Mouse (Mus musculus) midbrain, embryonic 15.5 days (tissue): ENCODE measurements around the gene Coro2a. TPM values are rescaled to one million over a fixed set of nuclear protein-coding genes. Genes with fewer than 3 reads are reported as not detected.

Experiments
- ATAC-seq: fragments of 200-750 bp; cut with Nextera tagmentation; replicated peaks from 2 replicates; pipeline ENCODE4 v1.8.0; 2017; ENCODE audit warnings: moderate TSS enrichment
- H3K27ac ChIP-seq: fragments of 300-500 bp; sonication (generic); 2 replicates; pipeline ENCODE4 v1.5.1; 2015; ENCODE audit warnings: mild to moderate bottlenecking, inconsistent platforms
- H3K27me3 ChIP-seq: fragments of 300-500 bp; sonication (generic); replicated peaks from 2 replicates; pipeline ENCODE4 v1.6.1; 2015; ENCODE audit warnings: inconsistent platforms
- H3K36me3 ChIP-seq: fragments of 300-500 bp; sonication (generic); replicated peaks from 2 replicates; pipeline ENCODE4 v1.6.1; 2015; ENCODE audit warnings: inconsistent platforms
- H3K4me1 ChIP-seq: fragments of 300-500 bp; sonication (generic); 2 replicates; pipeline ENCODE4 v1.6.1; 2015; ENCODE audit warnings: inconsistent platforms
- H3K4me2 ChIP-seq: fragments of 300-500 bp; sonication (generic); 2 replicates; pipeline ENCODE4 v1.6.1; 2015; ENCODE audit warnings: inconsistent platforms, mild to moderate bottlenecking, moderate library complexity
- H3K4me3 ChIP-seq: fragments of 300-500 bp; sonication (generic); 2 replicates; pipeline ENCODE4 v1.5.1; 2015; ENCODE audit warnings: mild to moderate bottlenecking, inconsistent platforms
- H3K9ac ChIP-seq: fragments of 300-500 bp; sonication (generic); 2 replicates; pipeline ENCODE4 v1.6.1; 2015; ENCODE audit warnings: mild to moderate bottlenecking, inconsistent platforms
- H3K9me3 ChIP-seq: fragments of 300-500 bp; sonication (generic); 2 replicates; pipeline ENCODE4 v1.6.1; 2016; ENCODE audit warnings: inconsistent platforms
- WGBS: fragments of 180-500 bp; shearing (Covaris S2); methylation state at CpG from one replicate; pipeline ENCODE4 v1.1.7; 2015; ENCODE audit warnings: mixed read lengths; 5-methylcytosine and 5-hydroxymethylcytosine counted together
- polyA plus RNA-seq: library from polyadenylated mRNA; unstranded; fragments of >200 nt; fragmentation: Nextera tagmentation; extraction: Ambion mirVana; gene quantifications from 2 replicates; pipeline ENCODE4 v1.2.1, GENCODE M21; 2015

Coro2a gene
- polyA plus RNA-seq, 1 experiment from 2014 or later = 6.8 TPM

DNA sequence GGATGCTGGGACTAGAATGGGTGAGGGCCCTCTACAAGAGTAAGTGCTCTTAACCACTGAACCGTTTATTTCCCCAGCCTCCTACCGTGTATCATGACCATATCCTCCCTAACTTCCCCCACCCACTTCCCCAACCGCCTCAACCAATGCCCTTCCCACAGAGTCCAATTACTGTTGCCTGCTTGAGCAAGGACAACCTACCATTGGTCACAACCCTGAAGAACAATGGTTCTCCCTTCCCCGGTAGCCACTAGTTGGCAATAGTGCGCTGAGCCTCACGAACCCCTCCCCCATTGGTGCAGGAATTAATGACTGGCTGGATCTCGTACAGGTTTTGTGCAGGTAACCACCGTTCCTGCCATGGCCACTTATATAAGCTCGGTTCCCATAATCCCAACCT lies 28.4 kb upstream of the Coro2a start:
- WGBS = 62% methylated on average over 9 of the region's 9 CpGs
- Histone ChIP-seq H3K9ac (no peak overlapping the region), H3K9me3 (no peaks in the 10 kb centered on the region), H3K27ac (no peak overlapping the region), H3K27me3 (no peaks in the 10 kb centered on the region), H3K4me1 (no peaks in the 10 kb centered on the region), H3K4me3 (no peak overlapping the region), H3K4me2 (no peak overlapping the region), H3K36me3 (no peaks in the 10 kb centered on the region)
- no peak for ATAC-seq

DNA sequence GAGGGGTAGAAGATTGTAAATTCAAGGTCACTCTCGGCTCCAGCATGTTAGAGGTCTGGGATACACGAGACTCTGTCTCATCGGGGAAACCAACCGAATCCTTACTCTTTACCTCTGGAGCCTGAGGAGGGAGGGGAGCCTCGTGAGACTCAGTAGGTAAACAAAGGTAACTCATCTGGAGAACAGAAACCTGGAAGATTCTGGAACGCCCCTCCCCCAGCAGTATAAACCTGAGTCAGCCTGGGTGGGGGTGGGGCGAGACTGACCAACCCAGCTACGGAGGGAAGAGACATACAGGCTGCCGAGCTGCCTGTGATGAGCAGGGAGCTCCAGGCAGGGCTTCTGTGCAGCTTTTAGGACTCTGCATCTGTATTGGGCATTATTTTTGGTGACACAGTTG lies 26.9 kb upstream of the Coro2a start:
- Histone ChIP-seq H3K36me3 (no peaks in the 10 kb centered on the region), H3K9ac (no peak overlapping the region), H3K9me3 (no peaks in the 10 kb centered on the region), H3K4me2 (no peak overlapping the region), H3K4me1 (no peaks in the 10 kb centered on the region), H3K4me3 (no peak overlapping the region), H3K27ac (no peak overlapping the region), H3K27me3 (no peaks in the 10 kb centered on the region)
- WGBS = 47% methylated on average over 9 of the region's 9 CpGs
- ATAC-seq = no peak

DNA sequence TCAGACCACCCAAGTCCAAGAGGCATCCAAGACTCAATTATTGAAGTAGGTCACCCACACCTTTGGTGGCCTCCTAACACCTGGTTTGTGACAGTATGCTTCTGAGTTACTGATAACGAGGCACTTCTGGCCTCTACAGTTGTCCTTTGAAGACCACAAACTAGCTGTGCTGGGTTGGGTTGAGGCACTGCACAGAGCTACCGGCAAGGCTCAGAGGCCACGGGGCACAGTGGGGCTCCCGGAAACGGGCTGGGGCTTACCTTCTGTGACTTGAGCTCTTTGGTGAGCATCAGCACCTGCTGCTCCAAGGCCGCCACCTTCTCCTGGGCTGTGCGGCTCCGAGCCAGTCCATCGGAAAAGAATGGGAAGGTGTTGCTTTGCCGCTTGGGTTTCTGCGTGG lies 26.1 kb upstream of the Coro2a start:
- no peak overlapping the region for H3K9ac ChIP-seq
- no peak overlapping the region for H3K27ac ChIP-seq
- H3K4me3 ChIP-seq = no peak overlapping the region
- 80% methylated on average over 11 of the region's 11 CpGs for WGBS
- no peak for ATAC-seq
- H3K9me3 ChIP-seq = no peaks in the 10 kb centered on the region
- H3K36me3 ChIP-seq = no peaks in the 10 kb centered on the region
- H3K4me2 ChIP-seq = no peak overlapping the region
- H3K4me1 ChIP-seq = no peaks in the 10 kb centered on the region
- H3K27me3 ChIP-seq = no peaks in the 10 kb centered on the region

DNA sequence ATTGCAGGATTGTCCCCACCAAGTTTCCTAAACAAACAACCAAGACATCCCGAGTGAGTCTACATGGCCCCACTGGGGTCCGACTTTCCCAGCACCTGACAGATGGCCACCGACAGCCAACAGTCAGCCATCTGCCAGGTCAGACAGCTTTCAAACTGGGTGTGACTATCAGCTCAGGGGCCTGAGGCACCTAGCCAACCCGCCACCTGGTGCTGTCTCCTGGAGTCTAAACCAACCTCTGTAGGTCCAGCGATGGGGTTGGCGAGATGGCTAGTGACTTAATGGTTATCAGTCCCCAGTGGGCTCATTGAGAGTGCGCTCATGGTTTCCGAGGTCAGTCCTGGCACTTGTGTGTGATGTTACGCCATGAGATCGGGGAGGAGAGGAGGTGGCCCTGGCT lies 23.1 kb upstream of the Coro2a start:
- no peak overlapping the region for H3K4me3 ChIP-seq
- H3K36me3 ChIP-seq = no peaks in the 10 kb centered on the region
- no peaks in the 10 kb centered on the region for H3K9me3 ChIP-seq
- H3K4me1 ChIP-seq = no peaks in the 10 kb centered on the region
- no peak overlapping the region for H3K27ac ChIP-seq
- WGBS = 83% methylated on average over 10 of the region's 10 CpGs
- H3K27me3 ChIP-seq = no peaks in the 10 kb centered on the region
- H3K4me2 ChIP-seq = no peak overlapping the region
- ATAC-seq = no peak
- H3K9ac ChIP-seq = no peak overlapping the region

DNA sequence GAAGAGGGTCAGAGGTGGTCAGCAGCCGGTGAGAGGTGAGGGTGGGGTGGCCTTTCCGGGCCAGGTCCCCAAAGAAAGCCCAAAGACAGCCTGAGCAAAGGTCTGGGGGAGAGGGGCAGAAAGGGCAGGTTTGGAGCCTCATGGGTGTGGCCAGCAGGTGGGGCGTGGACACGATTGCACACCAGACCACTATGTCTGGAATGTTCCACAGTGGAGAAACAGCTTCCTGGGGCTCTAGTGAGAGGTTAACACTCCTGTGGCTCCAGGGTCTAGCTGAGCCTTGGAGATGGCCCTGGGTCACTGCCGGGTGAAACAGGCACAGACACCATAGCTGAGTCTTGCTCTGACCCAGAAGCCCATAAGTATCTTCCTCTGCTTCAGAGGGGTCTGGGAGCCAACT lies 21.0 kb upstream of the Coro2a start:
- H3K9ac ChIP-seq = no peak overlapping the region
- ATAC-seq = no peak
- H3K27me3 ChIP-seq = peaks cover 9% of the 10 kb centered on the region; the same call in 1 of the 2 replicates
- no peak overlapping the region for H3K4me2 ChIP-seq
- 95% methylated on average over 5 of the region's 5 CpGs for WGBS
- no peaks in the 10 kb centered on the region for H3K9me3 ChIP-seq
- H3K4me1 ChIP-seq = no peaks in the 10 kb centered on the region
- no peaks in the 10 kb centered on the region for H3K36me3 ChIP-seq
- H3K4me3 ChIP-seq = no peak overlapping the region
- no peak overlapping the region for H3K27ac ChIP-seq

DNA sequence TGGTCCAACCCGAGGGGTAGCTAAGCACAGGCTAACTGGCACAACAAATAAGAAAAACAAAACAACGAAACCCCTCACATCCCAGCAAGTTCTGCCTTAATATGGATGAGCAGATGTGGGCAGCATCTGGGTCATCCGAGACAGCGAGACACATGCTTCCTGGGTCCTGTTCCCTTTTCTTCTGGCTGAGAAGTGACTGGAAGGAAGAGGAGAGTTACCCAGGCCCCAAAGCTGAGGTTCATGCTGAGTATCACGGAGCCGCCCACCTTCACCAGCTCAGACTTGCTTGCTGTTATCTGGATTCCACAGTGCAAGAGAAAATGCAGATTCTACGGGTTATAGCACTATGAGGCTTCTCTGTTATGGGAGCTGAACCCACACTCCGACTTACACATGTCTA lies 18.9 kb upstream of the Coro2a start:
- Histone ChIP-seq H3K36me3 (no peaks in the 10 kb centered on the region), H3K27ac (no peak overlapping the region), H3K4me2 (no peak overlapping the region), H3K9ac (no peak overlapping the region), H3K4me1 (no peaks in the 10 kb centered on the region), H3K4me3 (no peak overlapping the region), H3K27me3 (peaks cover 9% of the 10 kb centered on the region; the same call in 1 of the 2 replicates), H3K9me3 (no peaks in the 10 kb centered on the region)
- ATAC-seq = no peak
- 81% methylated on average over 8 of the region's 8 CpGs for WGBS

DNA sequence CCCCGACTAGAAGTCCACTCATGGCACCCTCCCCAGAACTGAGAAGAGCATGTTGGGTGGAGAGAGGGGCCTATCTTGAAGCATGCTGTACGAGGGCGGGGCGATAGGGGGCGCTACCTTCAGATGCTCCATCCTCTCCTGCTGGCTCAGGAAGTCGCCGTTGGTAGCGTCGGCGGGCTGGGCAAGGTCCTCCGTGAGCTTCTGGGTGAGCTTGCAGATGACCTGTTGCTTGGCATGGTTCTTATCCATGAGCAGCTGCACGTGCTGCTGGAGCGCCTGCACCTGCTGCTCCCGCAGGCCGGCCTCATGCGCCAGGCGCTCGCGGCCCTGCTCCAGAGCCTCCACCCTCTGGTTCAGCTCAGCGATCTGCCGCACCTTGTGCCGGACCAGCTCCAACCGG lies 18.3 kb upstream of the Coro2a start:
- 9% methylated on average over 23 of the region's 23 CpGs for WGBS
- H3K4me2 ChIP-seq = peak overlapping the region; percentile 2; the same call in 1 of the 2 replicates

DNA sequence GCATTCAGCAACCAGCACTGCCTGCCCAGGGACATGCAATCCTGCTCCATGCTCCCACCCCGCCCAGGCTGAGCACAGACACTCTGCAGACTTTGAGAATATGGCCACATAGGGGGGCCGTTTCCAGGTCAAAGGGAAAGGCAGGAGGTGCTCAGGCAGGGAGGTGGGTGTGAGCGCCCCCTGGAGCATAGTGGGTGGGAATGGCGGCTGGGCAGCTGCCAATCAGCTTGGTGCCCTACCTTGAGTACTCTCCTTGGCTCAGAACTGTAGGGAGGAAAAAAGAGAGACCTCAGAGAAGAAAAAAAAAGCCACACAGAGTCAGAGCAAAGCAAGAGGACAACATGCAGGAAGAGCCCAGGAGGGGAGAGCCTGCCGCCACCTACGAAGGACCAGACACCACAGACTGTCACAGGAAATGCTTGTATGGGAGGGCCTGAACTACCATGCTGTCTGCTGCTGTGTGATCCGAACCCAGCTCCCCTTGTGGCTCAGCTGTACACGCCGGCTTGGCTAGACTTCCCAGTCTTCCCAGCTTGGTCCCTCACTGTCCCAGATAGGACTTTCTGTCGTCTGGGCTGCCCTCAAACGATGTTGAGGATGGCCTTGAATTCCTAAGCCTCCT lies 16.3 kb upstream of the Coro2a start:
- Histone ChIP-seq H3K4me1 (no peaks in the 10 kb centered on the region), H3K9ac (no peak overlapping the region), H3K9me3 (no peaks in the 10 kb centered on the region), H3K27ac (no peak overlapping the region), H3K36me3 (no peaks in the 10 kb centered on the region), H3K4me3 (no peak overlapping the region), H3K27me3 (peaks cover 9% of the 10 kb centered on the region; the same call in 1 of the 2 replicates), H3K4me2 (no peak overlapping the region)
- 63% methylated on average over 11 of the region's 11 CpGs for WGBS
- no peak for ATAC-seq

More for the DNA sequence above, 18.3 kb upstream of the Coro2a start:
- peaks cover 9% of the 10 kb centered on the region; the same call in 1 of the 2 replicates for H3K27me3 ChIP-seq
- no peak overlapping the region for H3K9ac ChIP-seq
- no peaks in the 10 kb centered on the region for H3K4me1 ChIP-seq
- ATAC-seq = no peak
- no peaks in the 10 kb centered on the region for H3K9me3 ChIP-seq
- no peak overlapping the region for H3K4me3 ChIP-seq
- no peak overlapping the region for H3K27ac ChIP-seq
- H3K36me3 ChIP-seq = no peaks in the 10 kb centered on the region

DNA sequence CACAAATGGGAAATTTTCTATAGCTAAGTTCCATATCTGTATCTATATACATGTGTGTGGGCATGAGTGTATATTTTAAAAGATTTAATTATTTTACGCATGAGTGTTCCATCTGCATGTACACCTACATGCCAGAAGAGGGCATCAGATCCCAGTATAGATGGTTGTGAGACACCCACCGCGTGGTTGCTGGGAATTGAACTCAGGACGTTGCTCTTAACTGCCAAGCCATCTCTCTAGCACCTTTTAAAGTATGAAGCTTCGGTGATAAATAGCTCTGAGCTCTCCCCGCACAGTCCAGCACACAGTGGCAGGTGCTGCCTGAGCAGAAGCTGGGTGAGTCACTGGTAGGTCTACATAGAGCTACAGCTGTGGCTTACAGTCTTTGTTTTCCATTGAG lies 15.4 kb upstream of the Coro2a start:
- no peaks in the 10 kb centered on the region for H3K4me1 ChIP-seq
- H3K36me3 ChIP-seq = no peaks in the 10 kb centered on the region
- no peak overlapping the region for H3K27ac ChIP-seq
- WGBS = 76% methylated on average over 6 of the region's 6 CpGs
- no peak overlapping the region for H3K9ac ChIP-seq
- peaks cover 9% of the 10 kb centered on the region; the same call in 1 of the 2 replicates for H3K27me3 ChIP-seq
- H3K4me2 ChIP-seq = no peak overlapping the region
- H3K9me3 ChIP-seq = no peaks in the 10 kb centered on the region
- ATAC-seq = no peak
- no peak overlapping the region for H3K4me3 ChIP-seq

DNA sequence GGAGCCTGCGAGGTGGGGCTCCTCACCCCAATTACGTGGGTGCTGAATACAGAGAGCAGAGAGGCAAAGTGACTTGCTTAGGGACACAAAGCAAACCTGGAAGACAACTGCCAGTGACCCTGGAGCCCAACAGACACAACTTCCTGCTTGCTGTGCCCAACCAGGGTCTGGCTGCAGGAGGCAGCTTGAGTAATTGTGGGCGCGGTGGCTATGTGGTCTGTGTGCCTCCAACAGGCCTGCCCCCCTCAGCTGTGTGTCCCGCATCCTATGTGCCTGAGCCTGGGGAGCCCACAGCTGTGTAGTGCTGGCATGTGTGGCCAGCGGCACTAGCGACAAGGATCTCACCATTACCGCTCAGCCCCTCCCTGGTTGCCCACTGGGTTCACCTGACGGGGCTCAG lies 12.6 kb upstream of the Coro2a start:
- Histone ChIP-seq H3K9ac (no peak overlapping the region), H3K4me3 (no peak overlapping the region), H3K9me3 (no peaks in the 10 kb centered on the region), H3K36me3 (no peaks in the 10 kb centered on the region), H3K27ac (no peak overlapping the region), H3K4me2 (no peak overlapping the region), H3K27me3 (peaks cover 5% of the 10 kb centered on the region; the same call in 1 of the 2 replicates), H3K4me1 (no peaks in the 10 kb centered on the region)
- no peak for ATAC-seq
- 85% methylated on average over 9 of the region's 9 CpGs for WGBS

DNA sequence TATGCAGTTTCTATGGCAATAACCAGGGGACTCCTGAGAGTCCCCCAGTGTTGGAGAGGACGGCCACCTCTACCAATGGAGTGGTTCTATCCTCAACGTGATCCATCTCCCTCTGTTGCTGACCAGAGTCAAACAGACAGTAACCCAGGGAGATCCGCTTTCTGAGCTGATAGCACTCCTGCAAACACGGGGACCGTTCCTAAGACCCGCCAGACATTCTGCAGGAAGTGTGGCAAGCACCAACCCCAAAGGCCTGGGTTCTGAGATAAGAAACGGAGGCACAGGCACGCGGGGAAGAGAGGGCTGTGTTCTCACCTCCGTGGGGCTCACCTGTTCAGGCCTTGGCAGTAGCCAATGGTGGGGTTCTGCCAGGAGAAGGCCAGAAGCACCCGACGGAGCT lies 11.6 kb upstream of the Coro2a start:
- no peak overlapping the region for H3K9ac ChIP-seq
- no peak for ATAC-seq
- no peak overlapping the region for H3K27ac ChIP-seq
- 0 out of 2 replicates have a peak, but pooled peaks cover 3% of the 10 kb centered on the region for H3K27me3 ChIP-seq
- H3K36me3 ChIP-seq = no peaks in the 10 kb centered on the region
- no peaks in the 10 kb centered on the region for H3K4me1 ChIP-seq
- H3K4me3 ChIP-seq = no peak overlapping the region
- no peak overlapping the region for H3K4me2 ChIP-seq
- 78% methylated on average over 12 of the region's 12 CpGs for WGBS
- no peaks in the 10 kb centered on the region for H3K9me3 ChIP-seq

DNA sequence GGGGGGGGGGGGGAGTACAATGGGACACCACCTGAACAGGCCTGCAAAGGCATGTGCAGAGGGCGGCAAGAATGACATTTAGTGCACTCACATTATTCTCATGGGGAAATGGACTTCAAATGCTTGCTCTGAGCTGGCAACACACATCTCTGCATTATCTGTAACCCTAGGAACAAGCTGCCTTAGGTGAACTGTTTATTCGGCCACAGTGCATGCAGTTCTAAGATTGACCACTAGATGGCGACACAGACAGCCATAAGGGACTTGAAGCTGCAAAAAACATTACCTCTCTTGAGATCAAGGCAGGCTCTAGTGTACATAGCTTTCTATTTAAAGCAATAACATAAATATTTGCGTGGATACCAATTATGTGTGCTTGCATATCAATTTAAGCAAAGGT lies 9.2 kb upstream of the Coro2a start:
- H3K27me3 ChIP-seq = 0 out of 2 replicates have a peak, but pooled peaks cover 3% of the 10 kb centered on the region
- peak; percentile 62; the same call in 1 of the 2 replicates for ATAC-seq
- H3K4me1 ChIP-seq = no peaks in the 10 kb centered on the region
- 4% methylated on average over 4 of the region's 4 CpGs for WGBS
- no peak overlapping the region for H3K27ac ChIP-seq
- H3K9ac ChIP-seq = no peak overlapping the region
- no peaks in the 10 kb centered on the region for H3K9me3 ChIP-seq
- no peaks in the 10 kb centered on the region for H3K36me3 ChIP-seq
- no peak overlapping the region for H3K4me2 ChIP-seq
- H3K4me3 ChIP-seq = no peak overlapping the region

DNA sequence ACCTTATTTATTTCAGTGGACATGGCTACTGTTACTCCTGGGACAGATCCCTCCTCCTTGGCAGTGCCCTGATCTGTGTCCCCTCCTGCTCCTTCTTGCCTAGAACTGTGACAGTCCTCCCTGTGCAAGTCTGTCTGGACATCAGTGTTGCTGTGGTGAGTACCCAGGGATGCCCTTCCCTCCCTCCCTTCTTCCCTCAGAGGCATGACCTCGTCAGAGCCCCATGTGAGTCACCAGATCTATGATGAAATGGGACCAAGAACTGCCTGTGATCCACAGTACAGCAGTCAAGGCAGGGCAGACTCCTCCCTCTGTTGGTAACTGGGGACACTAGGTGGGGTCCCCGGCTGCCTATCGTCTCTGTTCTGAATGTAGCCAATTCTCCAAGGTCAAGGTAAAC lies 5.6 kb upstream of the Coro2a start:
- no peak overlapping the region for H3K4me2 ChIP-seq
- H3K36me3 ChIP-seq = no peaks in the 10 kb centered on the region
- peaks cover 3% of the 10 kb centered on the region; the same call in 1 of the 2 replicates for H3K27me3 ChIP-seq
- no peak for ATAC-seq
- H3K27ac ChIP-seq = no peak overlapping the region
- 90% methylated on average over 3 of the region's 3 CpGs for WGBS
- no peak overlapping the region for H3K9ac ChIP-seq
- H3K4me3 ChIP-seq = no peak overlapping the region
- H3K9me3 ChIP-seq = no peaks in the 10 kb centered on the region
- no peaks in the 10 kb centered on the region for H3K4me1 ChIP-seq
